Mouse (Mus musculus): Measurements from ENCODE around the gene Gm4787. TPM values are rescaled to one million over a fixed set of nuclear protein-coding genes. Genes with fewer than 3 reads are reported as not detected.

The Gm4787 gene
- 0.25 and 0.30 TPM in 2 replicates for polyA plus RNA-seq (2012; rRNA removed)

DNA sequence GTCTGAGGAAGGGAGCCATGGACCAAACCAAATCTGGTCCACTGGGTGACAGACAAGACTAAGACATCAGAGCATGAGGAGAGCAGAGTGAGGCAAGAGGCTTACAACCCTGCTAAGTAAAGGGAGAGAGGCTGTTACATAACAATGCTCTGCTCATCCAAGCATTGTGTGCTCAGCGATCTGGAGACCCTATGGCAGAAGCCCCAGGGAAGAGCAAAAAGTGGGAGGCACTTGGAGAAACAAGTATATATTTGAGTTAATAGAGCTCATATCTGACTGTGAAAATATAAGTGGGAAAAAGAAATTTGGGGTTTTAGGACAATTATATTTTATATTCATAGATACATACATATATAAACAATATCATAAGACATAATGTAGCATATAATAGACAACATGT, at the start of gene Gm4787:
Gene Gm4787, minus strand, starts transcription at position 101 of the 400 bp plus-strand sequence.

DNA sequence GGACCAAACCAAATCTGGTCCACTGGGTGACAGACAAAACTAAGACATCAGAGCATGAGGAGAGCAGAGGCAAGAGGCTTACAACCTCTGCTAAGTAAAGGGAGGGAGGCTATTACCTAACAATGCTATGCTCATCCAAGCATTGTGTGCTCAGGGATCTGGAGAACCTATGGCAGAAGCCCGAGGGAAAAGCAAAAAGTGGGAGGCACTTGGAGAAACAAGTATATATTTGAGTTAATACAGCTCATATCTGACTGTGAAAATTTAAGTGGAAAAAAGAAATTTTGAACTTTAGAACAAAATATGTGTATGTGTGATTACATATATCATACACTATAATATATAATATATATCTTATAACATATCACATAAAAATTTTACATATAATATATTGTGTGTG, 42.6 kb upstream of the Gm4787 start, which contains the start of gene Adam4:
Gene Adam4, minus strand, starts transcription at position 101 of the 400 bp plus-strand sequence.

DNA sequence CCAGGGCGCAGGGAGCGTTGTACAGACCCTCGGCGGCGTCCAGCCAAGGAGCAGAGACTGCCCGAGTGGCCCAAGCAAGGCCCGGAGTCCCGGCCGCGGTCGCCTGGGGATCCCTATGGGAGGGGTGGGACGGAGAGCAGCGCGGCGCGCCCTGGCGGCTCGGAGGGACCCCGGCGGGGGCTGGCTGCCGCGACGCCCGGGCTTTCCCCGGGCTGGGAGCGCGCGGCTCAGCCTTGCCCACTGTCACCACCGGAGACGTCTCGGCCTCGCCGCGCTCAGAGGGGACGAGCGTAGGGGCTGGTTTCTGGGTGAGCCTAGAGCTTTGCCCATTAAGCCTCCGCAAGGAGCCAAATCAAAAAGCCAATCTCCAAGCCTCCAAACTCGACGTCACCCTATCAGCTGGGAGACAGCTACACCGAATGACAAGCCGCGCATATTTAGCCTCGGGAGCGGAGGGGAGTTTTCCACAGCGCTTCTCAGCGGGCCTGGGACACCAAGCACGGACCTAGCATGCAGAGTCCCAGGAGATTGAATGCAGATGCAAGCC, 46.3 kb downstream of the Gm4787 start, which contains the start of gene Slc8a3:
Gene Slc8a3, minus strand, starts transcription at position 306 of the 547 bp plus-strand sequence.

Other genes with a start within 250 kb of the Gm4787 start
- 0.14 and 0.19 TPM in 2 replicates for gene Slc8a3, start 46.3 kb downstream of the Gm4787 start, polyA plus RNA-seq (2012; rRNA removed)
- 0.37 and 0.44 TPM in 2 replicates for gene Adam4, start 42.5 kb upstream of the Gm4787 start, polyA plus RNA-seq (2012; rRNA removed)
- gene Cox16, start 105.7 kb upstream of the Gm4787 start, polyA plus RNA-seq (2012; rRNA removed) = 55.7 and 57.1 TPM in 2 replicates
- gene Gm20498, start 153.4 kb upstream of the Gm4787 start, polyA plus RNA-seq (2012; rRNA removed) = 3.1 and 3.8 TPM in 2 replicates
- gene Synj2bp, start 153.4 kb upstream of the Gm4787 start, polyA plus RNA-seq (2012; rRNA removed) = 11.9 and 12.3 TPM in 2 replicates
- 0.02 TPM in 1 of 2 replicates, not detected in the other for gene Adam21, start 189.0 kb upstream of the Gm4787 start, polyA plus RNA-seq (2012; rRNA removed)
- 21.1 and 21.4 TPM in 2 replicates for gene Med6, start 215.5 kb upstream of the Gm4787 start, polyA plus RNA-seq (2012; rRNA removed)